Mouse (Mus musculus) olfactory bulb, adult 2 months (tissue): ENCODE results near the gene Hps5.

ENCODE experiments used
- CTCF ChIP-seq: fragments of 200-500 bp; IDR thresholded peaks from 2 replicates; pipeline ENCODE4 v1.5.1; 2012; ENCODE audit warnings: low read depth, mild to moderate bottlenecking, low read length, moderate library complexity; ENCODE audit not compliant: insufficient read depth
- POLR2A ChIP-seq: fragments of 200-500 bp; IDR thresholded peaks from 2 replicates; pipeline ENCODE4 v1.6.1; 2012; ENCODE audit warnings: mild to moderate bottlenecking, low read depth, low read length, moderate library complexity; ENCODE audit not compliant: insufficient read depth

- TF ChIP-seq CTCF (no peak), POLR2A (no peak)
These were observed 46.4 kb upstream of the Hps5 start for GRCm38 (mm10) chr7:46842278-46842677.
